Mouse (Mus musculus): ENCODE results near the gene Asb1. TPM values are rescaled to one million over a fixed set of nuclear protein-coding genes. Genes with fewer than 3 reads are reported as not detected.
A peak's percentile ranks its signal among the peaks of the same experiment; 100 is the strongest.

Asb1 gene
- polyA plus RNA-seq, 1 experiment from 2014 or later: 14.4 TPM

DNA sequence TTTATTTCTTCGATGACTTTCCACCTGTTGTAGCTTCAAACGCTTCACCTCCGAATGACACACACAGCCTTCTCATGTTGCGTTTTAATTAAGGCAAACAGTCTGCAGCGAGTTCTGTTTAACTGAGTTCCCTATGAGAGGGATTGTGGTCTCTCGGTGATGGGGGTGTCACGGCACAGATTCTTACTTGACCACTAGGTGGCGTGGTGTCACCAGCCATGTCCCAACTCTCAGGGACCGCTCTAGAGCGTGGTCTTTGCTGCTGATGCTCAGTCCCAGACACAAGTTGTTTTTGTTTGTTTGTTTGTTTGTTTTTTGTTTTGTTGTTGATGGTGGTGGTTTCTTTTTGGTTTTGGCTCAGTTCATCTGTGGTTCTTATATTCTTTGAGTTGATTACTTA lies 16.6 kb upstream of the Asb1 start:
- peak; percentile 81 for ATAC-seq (ENCODE audit: low read depth)

DNA sequence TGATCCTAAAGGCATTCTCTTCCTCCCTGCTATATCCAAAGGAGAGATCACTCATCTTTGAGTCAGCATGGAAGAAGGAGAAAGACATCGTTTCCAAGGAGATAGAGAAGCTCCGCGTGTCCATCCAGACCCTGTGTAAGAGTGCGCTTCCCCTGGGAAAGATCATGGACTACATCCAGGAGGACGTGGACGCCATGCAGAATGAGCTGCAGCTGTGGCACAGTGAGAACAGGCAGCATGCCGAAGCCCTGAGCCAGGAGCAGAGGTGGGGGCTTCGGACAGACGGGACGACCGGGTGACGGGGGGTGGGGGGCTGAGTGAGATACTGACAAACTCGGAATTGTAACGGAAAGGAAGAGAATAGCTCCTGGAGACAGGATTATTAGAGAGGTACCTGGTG lies 14.5 kb upstream of the Asb1 start:
- Histone ChIP-seq H3K9me3 (ENCODE audit: control insufficient read depth, low read length) (no peaks in the 10 kb centered on the region), H3K9ac (replicated peaks; ENCODE audit: low read depth, low read length) (no peak overlapping the region), H3K4me1 (ENCODE audit: control insufficient read depth, insufficient read depth, low read length) (no peaks in the 10 kb centered on the region), H3K4me3 (ENCODE audit: low read depth, low read length) (no peak overlapping the region), H3K36me3 (ENCODE audit: control insufficient read depth, insufficient read depth, low read length) (peaks cover 29% of the 10 kb centered on the region; the same call in 1 of the 2 replicates), H3K4me2 (ENCODE audit: low read depth, low read length) (no peak overlapping the region), H3K27ac (ENCODE audit: low read depth, low read length) (no peak overlapping the region), H3K27me3 (ENCODE audit: control insufficient read depth, insufficient read depth, low read length) (no peaks in the 10 kb centered on the region)
- no peak for ATAC-seq (ENCODE audit: low read depth)
- 80% methylated on average over 14 of the region's 14 CpGs for WGBS

More for the DNA sequence above, 16.6 kb upstream of the Asb1 start:
- no peak overlapping the region for H3K9ac ChIP-seq (replicated peaks; ENCODE audit: low read depth, low read length)
- H3K36me3 ChIP-seq (ENCODE audit: control insufficient read depth, insufficient read depth, low read length): peaks cover 38% of the 10 kb centered on the region; the same call in 1 of the 2 replicates
- H3K4me3 ChIP-seq (ENCODE audit: low read depth, low read length): no peak overlapping the region
- 16% methylated on average over 10 of the region's 10 CpGs for WGBS
- H3K9me3 ChIP-seq (ENCODE audit: control insufficient read depth, low read length): no peaks in the 10 kb centered on the region
- H3K4me2 ChIP-seq (ENCODE audit: low read depth, low read length): no peak overlapping the region
- no peak overlapping the region for H3K27ac ChIP-seq (ENCODE audit: low read depth, low read length)
- no peaks in the 10 kb centered on the region for H3K27me3 ChIP-seq (ENCODE audit: control insufficient read depth, insufficient read depth, low read length)
- no peaks in the 10 kb centered on the region for H3K4me1 ChIP-seq (ENCODE audit: control insufficient read depth, insufficient read depth, low read length)

DNA sequence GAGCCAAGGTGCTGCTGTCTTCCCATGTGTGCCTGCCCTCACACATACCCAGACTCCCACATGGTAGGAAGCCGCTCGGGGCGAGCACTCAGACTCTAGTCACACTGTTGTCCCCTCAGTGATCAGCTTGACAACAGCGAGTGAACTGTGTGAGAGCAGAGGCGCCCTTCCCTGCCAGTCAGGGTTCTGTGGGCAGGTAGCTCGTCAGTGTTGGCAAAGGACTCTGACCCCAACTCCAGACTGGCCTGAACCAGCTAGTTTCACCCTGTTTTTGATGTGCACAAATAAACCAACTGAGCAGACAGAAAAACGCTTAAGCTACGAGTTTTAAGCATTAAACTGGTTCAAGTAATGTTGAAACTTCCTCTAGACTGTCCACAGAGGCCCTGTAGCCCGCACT lies 10.2 kb upstream of the Asb1 start:
- H3K4me2 ChIP-seq (ENCODE audit: low read depth, low read length): no peak overlapping the region
- H3K27me3 ChIP-seq (ENCODE audit: control insufficient read depth, insufficient read depth, low read length): no peaks in the 10 kb centered on the region
- H3K9ac ChIP-seq (replicated peaks; ENCODE audit: low read depth, low read length): no peak overlapping the region
- no peak for ATAC-seq (ENCODE audit: low read depth)
- H3K9me3 ChIP-seq (ENCODE audit: control insufficient read depth, low read length): no peaks in the 10 kb centered on the region
- H3K36me3 ChIP-seq (ENCODE audit: control insufficient read depth, insufficient read depth, low read length): peaks cover 14% of the 10 kb centered on the region; the same call in 1 of the 2 replicates
- WGBS: 93% methylated on average over 9 of the region's 9 CpGs
- no peak overlapping the region for H3K27ac ChIP-seq (ENCODE audit: low read depth, low read length)
- no peaks in the 10 kb centered on the region for H3K4me1 ChIP-seq (ENCODE audit: control insufficient read depth, insufficient read depth, low read length)
- H3K4me3 ChIP-seq (ENCODE audit: low read depth, low read length): no peak overlapping the region

DNA sequence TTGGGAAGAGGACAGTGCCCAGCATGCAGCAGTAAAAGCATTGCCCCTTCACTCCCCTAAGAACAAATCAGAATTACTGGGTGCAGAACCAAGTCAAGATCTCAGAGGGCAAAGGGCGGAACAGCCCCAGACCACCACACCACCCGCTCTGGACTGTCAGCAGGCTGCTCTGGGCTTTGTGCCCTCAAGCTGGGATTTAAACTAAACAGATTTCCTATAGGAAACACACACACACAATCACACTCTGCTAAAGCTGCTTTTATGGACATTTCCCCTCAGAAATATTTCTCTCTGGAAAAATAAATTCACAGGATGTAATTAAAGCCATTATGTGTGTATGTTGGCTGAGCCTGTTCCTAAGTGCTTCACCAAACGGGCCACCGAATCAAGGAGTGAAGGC lies 8.1 kb upstream of the Asb1 start:
- Histone ChIP-seq H3K36me3 (ENCODE audit: control insufficient read depth, insufficient read depth, low read length) (peaks cover 4% of the 10 kb centered on the region; the same call in 1 of the 2 replicates), H3K9me3 (ENCODE audit: control insufficient read depth, low read length) (no peaks in the 10 kb centered on the region), H3K9ac (replicated peaks; ENCODE audit: low read depth, low read length) (no peak overlapping the region), H3K27ac (ENCODE audit: low read depth, low read length) (no peak overlapping the region), H3K27me3 (ENCODE audit: control insufficient read depth, insufficient read depth, low read length) (no peaks in the 10 kb centered on the region), H3K4me1 (ENCODE audit: control insufficient read depth, insufficient read depth, low read length) (no peaks in the 10 kb centered on the region), H3K4me2 (ENCODE audit: low read depth, low read length) (no peak overlapping the region), H3K4me3 (ENCODE audit: low read depth, low read length) (no peak overlapping the region)
- WGBS: 91% methylated on average over 4 of the region's 4 CpGs
- ATAC-seq (ENCODE audit: low read depth): no peak

DNA sequence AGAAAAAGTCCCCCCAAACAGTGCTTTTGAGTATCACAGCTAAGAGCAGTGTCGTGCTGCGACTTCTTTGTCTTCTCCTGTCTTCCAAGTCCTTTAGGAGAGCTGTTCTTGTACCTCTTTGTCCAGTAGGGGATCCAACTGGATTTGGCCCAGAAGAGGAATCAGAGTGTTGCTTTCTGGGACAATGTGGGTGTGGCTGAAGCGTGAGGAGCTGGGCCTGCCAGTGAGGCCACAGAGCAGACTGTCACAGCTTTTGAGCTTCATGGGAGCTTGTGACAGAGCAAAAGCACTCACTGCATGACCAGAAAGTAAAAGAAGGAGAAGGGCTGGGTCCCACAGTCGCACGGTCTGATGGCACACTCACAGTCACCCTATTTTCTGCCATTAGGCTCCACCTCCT lies 7.5 kb upstream of the Asb1 start:
- ATAC-seq (ENCODE audit: low read depth): no peak
- 89% methylated on average over 5 of the region's 5 CpGs for WGBS

DNA sequence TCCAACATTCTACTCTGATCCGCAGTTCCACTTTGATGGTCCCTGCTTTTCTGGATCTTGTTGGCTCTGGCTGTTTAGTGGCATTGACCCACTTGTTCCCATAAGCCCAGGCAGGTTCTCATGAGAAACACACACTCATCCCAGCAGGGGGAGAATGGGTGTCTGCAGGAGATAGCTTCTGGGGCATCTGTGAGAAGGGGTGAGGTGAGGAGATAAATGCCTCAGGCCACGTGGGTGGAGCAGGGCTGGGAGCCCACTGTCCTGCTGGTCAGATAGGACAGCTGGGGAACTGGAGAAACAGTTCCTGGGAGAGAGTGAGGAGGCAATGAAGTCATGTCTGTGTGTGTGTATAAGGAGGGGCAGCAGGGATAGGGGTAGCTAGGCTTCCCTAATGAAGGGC lies 6.9 kb upstream of the Asb1 start:
- Histone ChIP-seq H3K4me1 (ENCODE audit: control insufficient read depth, insufficient read depth, low read length) (no peaks in the 10 kb centered on the region), H3K4me2 (ENCODE audit: low read depth, low read length) (no peak overlapping the region), H3K27ac (ENCODE audit: low read depth, low read length) (no peak overlapping the region), H3K9me3 (ENCODE audit: control insufficient read depth, low read length) (no peaks in the 10 kb centered on the region), H3K36me3 (ENCODE audit: control insufficient read depth, insufficient read depth, low read length) (no peaks in the 10 kb centered on the region), H3K9ac (replicated peaks; ENCODE audit: low read depth, low read length) (no peak overlapping the region), H3K4me3 (ENCODE audit: low read depth, low read length) (no peak overlapping the region), H3K27me3 (ENCODE audit: control insufficient read depth, insufficient read depth, low read length) (no peaks in the 10 kb centered on the region)
- ATAC-seq (ENCODE audit: low read depth): no peak
- WGBS: 66% methylated on average over 2 of the region's 2 CpGs

More for the DNA sequence above, 7.5 kb upstream of the Asb1 start:
- H3K27me3 ChIP-seq (ENCODE audit: control insufficient read depth, insufficient read depth, low read length): no peaks in the 10 kb centered on the region
- no peak overlapping the region for H3K4me3 ChIP-seq (ENCODE audit: low read depth, low read length)
- no peaks in the 10 kb centered on the region for H3K9me3 ChIP-seq (ENCODE audit: control insufficient read depth, low read length)
- no peak overlapping the region for H3K9ac ChIP-seq (replicated peaks; ENCODE audit: low read depth, low read length)
- H3K36me3 ChIP-seq (ENCODE audit: control insufficient read depth, insufficient read depth, low read length): no peaks in the 10 kb centered on the region
- no peaks in the 10 kb centered on the region for H3K4me1 ChIP-seq (ENCODE audit: control insufficient read depth, insufficient read depth, low read length)
- no peak overlapping the region for H3K27ac ChIP-seq (ENCODE audit: low read depth, low read length)
- no peak overlapping the region for H3K4me2 ChIP-seq (ENCODE audit: low read depth, low read length)

DNA sequence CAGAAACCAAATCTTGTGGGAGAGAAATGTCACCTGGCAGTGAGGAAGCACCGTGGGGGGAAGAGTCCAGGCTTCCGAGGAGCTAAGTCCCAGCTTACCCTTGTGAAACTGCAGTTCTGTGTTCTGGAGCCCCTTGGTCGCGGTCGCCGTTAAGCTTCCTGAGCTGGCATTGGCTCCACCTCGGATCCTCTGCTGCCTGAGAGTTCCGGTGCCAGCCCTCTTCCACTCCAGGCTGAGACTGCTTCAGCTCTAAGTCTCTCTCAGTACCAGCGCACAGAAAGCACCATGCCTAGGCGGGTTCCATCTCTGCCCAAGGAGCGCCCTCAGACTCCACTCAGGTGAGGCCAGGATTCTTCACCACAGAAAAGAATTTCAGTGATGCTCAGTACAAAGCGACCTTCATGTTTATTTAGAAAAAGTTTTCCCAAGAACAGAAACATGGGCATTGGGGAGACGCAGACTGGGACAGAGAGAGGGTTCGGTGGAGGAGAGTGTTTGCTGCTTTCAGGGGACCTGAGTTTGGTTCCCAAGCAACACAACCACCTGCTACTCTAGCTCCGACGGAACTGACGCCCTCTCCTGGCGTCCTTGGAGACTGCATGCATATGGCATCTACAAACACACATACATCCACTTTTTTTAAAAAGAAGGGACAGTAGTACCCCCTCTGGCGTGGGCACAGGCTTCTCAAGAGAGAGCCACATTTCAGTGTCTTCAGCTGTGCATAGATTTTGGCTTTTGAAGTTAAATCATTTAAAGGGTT lies 6.2 kb upstream of the Asb1 start:
- Histone ChIP-seq H3K4me1 (ENCODE audit: control insufficient read depth, insufficient read depth, low read length) (no peaks in the 10 kb centered on the region), H3K4me2 (ENCODE audit: low read depth, low read length) (no peak overlapping the region), H3K9me3 (ENCODE audit: control insufficient read depth, low read length) (no peaks in the 10 kb centered on the region), H3K4me3 (ENCODE audit: low read depth, low read length) (no peak overlapping the region), H3K27ac (ENCODE audit: low read depth, low read length) (no peak overlapping the region), H3K36me3 (ENCODE audit: control insufficient read depth, insufficient read depth, low read length) (no peaks in the 10 kb centered on the region), H3K27me3 (ENCODE audit: control insufficient read depth, insufficient read depth, low read length) (no peaks in the 10 kb centered on the region), H3K9ac (replicated peaks; ENCODE audit: low read depth, low read length) (no peak overlapping the region)
- ATAC-seq (ENCODE audit: low read depth): no peak
- 79% methylated on average over 19 of the region's 19 CpGs for WGBS

DNA sequence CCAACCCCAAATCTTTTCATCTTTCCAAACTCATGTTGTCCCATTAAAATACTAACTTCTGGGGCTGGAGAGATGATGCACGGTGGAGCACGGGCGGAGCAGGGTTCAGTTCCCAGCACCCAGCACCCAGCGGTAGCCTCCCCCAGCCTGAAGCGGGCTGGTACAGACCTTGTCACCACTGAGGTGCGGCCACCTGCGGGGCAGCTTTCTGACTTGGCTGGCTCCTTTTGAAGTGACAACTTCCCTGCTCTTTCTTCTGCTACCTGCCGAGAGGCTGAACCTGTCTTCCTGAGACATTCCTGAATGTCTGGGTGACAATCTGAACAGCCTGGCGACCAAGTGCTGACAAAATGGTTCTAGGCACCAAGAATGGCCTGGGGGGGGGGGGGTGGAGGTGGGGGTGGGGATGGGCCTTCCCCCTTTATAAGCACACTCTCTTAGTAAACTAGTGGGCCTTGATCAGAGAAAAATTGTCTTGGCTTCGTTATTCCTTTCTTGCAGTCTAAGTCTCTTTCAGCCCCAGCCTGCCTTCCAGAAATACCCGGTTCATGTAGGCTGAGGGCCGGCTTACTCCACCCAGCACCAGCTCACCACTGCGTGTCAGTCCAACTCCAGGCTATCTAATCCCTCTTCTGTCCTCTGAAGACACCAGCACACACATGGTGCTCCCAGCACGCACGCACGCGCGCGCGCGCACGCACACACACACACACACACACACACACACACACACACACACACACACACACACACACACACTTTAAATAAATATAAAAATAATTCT lies 2.4 kb upstream of the Asb1 start:
- H3K27me3 ChIP-seq (ENCODE audit: control insufficient read depth, insufficient read depth, low read length): peaks cover 6% of the 10 kb centered on the region; the same call in 1 of the 2 replicates
- no peak overlapping the region for H3K27ac ChIP-seq (ENCODE audit: low read depth, low read length)
- no peaks in the 10 kb centered on the region for H3K36me3 ChIP-seq (ENCODE audit: control insufficient read depth, insufficient read depth, low read length)
- 37% methylated on average over 22 of the region's 22 CpGs for WGBS
- H3K4me1 ChIP-seq (ENCODE audit: control insufficient read depth, insufficient read depth, low read length): peaks cover 17% of the 10 kb centered on the region
- H3K4me3 ChIP-seq (ENCODE audit: low read depth, low read length): no peak overlapping the region
- no peaks in the 10 kb centered on the region for H3K9me3 ChIP-seq (ENCODE audit: control insufficient read depth, low read length)
- no peak for ATAC-seq (ENCODE audit: low read depth)
- H3K4me2 ChIP-seq (ENCODE audit: low read depth, low read length): no peak overlapping the region
- H3K9ac ChIP-seq (replicated peaks; ENCODE audit: low read depth, low read length): no peak overlapping the region

DNA sequence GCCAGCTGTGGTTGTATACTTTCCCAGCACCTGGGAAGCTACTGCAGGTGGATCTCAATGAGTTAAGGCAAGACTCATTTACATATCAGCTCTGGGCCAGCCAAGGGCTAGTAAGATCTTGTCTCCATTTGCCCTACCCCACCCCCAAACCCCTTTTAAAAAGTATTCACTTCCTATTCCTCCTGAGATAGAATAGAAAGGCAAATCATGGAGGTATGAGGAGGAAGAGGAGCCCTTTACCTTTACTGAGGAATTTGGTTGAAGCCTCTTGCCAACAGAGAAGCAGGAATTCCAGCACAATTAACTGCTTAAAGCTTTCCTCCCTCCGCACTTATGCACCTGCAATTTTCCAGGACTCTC lies 1.8 kb upstream of the Asb1 start:
- no peak for ATAC-seq (ENCODE audit: low read depth)
- no peak overlapping the region for H3K27ac ChIP-seq (ENCODE audit: low read depth, low read length)
- H3K27me3 ChIP-seq (ENCODE audit: control insufficient read depth, insufficient read depth, low read length): peaks cover 6% of the 10 kb centered on the region; the same call in 1 of the 2 replicates
- WGBS: 70% methylated on average over 1 of the region's 1 CpGs
- H3K4me2 ChIP-seq (ENCODE audit: low read depth, low read length): no peak overlapping the region
- no peaks in the 10 kb centered on the region for H3K9me3 ChIP-seq (ENCODE audit: control insufficient read depth, low read length)
- H3K9ac ChIP-seq (replicated peaks; ENCODE audit: low read depth, low read length): no peak overlapping the region
- H3K4me1 ChIP-seq (ENCODE audit: control insufficient read depth, insufficient read depth, low read length): peaks cover 17% of the 10 kb centered on the region
- no peaks in the 10 kb centered on the region for H3K36me3 ChIP-seq (ENCODE audit: control insufficient read depth, insufficient read depth, low read length)
- no peak overlapping the region for H3K4me3 ChIP-seq (ENCODE audit: low read depth, low read length)

All from neural tube, embryonic 14.5 days (tissue).